Mouse (Mus musculus): ENCODE measurements at regions not wholly inside any gene's neighbourhood (a gene's known extent, or its start where the extent isn't known, plus 50 kb on each side); places are given as distances from the start of the nearest gene placed in this dataset.

GRCm38 (mm10) chr2:84119839-84120238 is 129.5 kb downstream of the Gm13691 start:
- intact Hi-C loops (cut with DNase I), result no loop called here
- no peak for DNase-seq (ENCODE audit: extremely low spot score in 1 of 2, low spot score in 2 of 2)

GRCm38 (mm10) chr2:84127586-84127985 is 137.2 kb downstream of the Gm13691 start:
- intact Hi-C loops (cut with DNase I), result no loop called here

GRCm38 (mm10) chr2:84161742-84162141 is 171.4 kb downstream of the Gm13691 start:
- no peak for DNase-seq (ENCODE audit: extremely low spot score in 1 of 2, low spot score in 2 of 2)
- intact Hi-C loops (cut with DNase I), result no loop called here

More at GRCm38 (mm10) chr2:84127586-84127985, 137.2 kb downstream of the Gm13691 start:
- DNase-seq (ENCODE audit: extremely low spot score in 1 of 2, low spot score in 2 of 2), result peak in 1 of 2 experiments; percentile 19

GRCm38 (mm10) chr2:84173450-84173849 is 183.1 kb downstream of the Gm13691 start:
- DNase-seq (ENCODE audit: extremely low spot score in 1 of 2, low spot score in 2 of 2), result peak in 1 of 2 experiments; percentile 11
- intact Hi-C loops (cut with DNase I), result no loop called here

GRCm38 (mm10) chr2:84183624-84184287 is 193.4 kb downstream of the Gm13691 start:
- intact Hi-C loops (cut with DNase I), result no loop called here
- no peak for DNase-seq (ENCODE audit: extremely low spot score in 1 of 2, low spot score in 2 of 2)

- intact Hi-C loops (cut with DNase I), result no loop called here
- peak in 1 of 2 experiments; percentile 19 for DNase-seq (ENCODE audit: extremely low spot score in 1 of 2, low spot score in 2 of 2)
Measured at GRCm38 (mm10) chr2:84184288-84185015, 194.1 kb downstream of the Gm13691 start.

GRCm38 (mm10) chr2:84185016-84185330 is 194.6 kb downstream of the Gm13691 start:
- DNase-seq (ENCODE audit: extremely low spot score in 1 of 2, low spot score in 2 of 2), result no peak
- intact Hi-C loops (cut with DNase I), result no loop called here

- intact Hi-C loops (cut with DNase I), result no loop called here
Measured at GRCm38 (mm10) chr2:84186126-84186701, 195.9 kb downstream of the Gm13691 start.

GRCm38 (mm10) chr2:84187456-84187855 is 197.1 kb downstream of the Gm13691 start:
- intact Hi-C loops (cut with DNase I), result no loop called here
- no peak for DNase-seq (ENCODE audit: extremely low spot score in 1 of 2, low spot score in 2 of 2)

More at GRCm38 (mm10) chr2:84186126-84186701, 195.9 kb downstream of the Gm13691 start:
- DNase-seq (ENCODE audit: extremely low spot score in 1 of 2, low spot score in 2 of 2), result peak in 1 of 2 experiments; percentile 70

GRCm38 (mm10) chr2:84189302-84189701 is 198.9 kb downstream of the Gm13691 start:
- intact Hi-C loops (cut with DNase I), result no loop called here
- no peak for DNase-seq (ENCODE audit: extremely low spot score in 1 of 2, low spot score in 2 of 2)

- no peak for DNase-seq (ENCODE audit: extremely low spot score in 1 of 2, low spot score in 2 of 2)
- intact Hi-C loops (cut with DNase I), result no loop called here
Measured at GRCm38 (mm10) chr2:84217116-84217515, 208.1 kb downstream of the Calcrl start.

GRCm38 (mm10) chr2:84222049-84222448 is 203.2 kb downstream of the Calcrl start:
- no peak for DNase-seq (ENCODE audit: extremely low spot score in 1 of 2, low spot score in 2 of 2)
- intact Hi-C loops (cut with DNase I), result no loop called here

- intact Hi-C loops (cut with DNase I), result no loop called here
- DNase-seq (ENCODE audit: extremely low spot score in 1 of 2, low spot score in 2 of 2), result no peak
Measured at GRCm38 (mm10) chr2:84229777-84230176, 195.4 kb downstream of the Calcrl start.

GRCm38 (mm10) chr2:84235641-84236040 is 189.6 kb downstream of the Calcrl start:
- intact Hi-C loops (cut with DNase I), result no loop called here

GRCm38 (mm10) chr2:84241244-84241643 is 184.0 kb downstream of the Calcrl start:
- intact Hi-C loops (cut with DNase I), result no loop called here
- DNase-seq (ENCODE audit: extremely low spot score in 1 of 2, low spot score in 2 of 2), result no peak

More at GRCm38 (mm10) chr2:84235641-84236040, 189.6 kb downstream of the Calcrl start:
- no peak for DNase-seq (ENCODE audit: extremely low spot score in 1 of 2, low spot score in 2 of 2)

- intact Hi-C loops (cut with DNase I), result no loop called here
- no peak for DNase-seq (ENCODE audit: extremely low spot score in 1 of 2, low spot score in 2 of 2)
Measured at GRCm38 (mm10) chr2:84241986-84242385, 183.2 kb downstream of the Calcrl start.

GRCm38 (mm10) chr2:84245900-84246299 is 179.3 kb downstream of the Calcrl start:
- no peak for DNase-seq (ENCODE audit: extremely low spot score in 1 of 2, low spot score in 2 of 2)
- intact Hi-C loops (cut with DNase I), result no loop called here

- intact Hi-C loops (cut with DNase I), result no loop called here
- DNase-seq (ENCODE audit: extremely low spot score in 1 of 2, low spot score in 2 of 2), result no peak
Measured at GRCm38 (mm10) chr2:84246562-84246961, 178.6 kb downstream of the Calcrl start.

GRCm38 (mm10) chr2:84248169-84248568 is 177.0 kb downstream of the Calcrl start:
- intact Hi-C loops (cut with DNase I), result no loop called here
- no peak for DNase-seq (ENCODE audit: extremely low spot score in 1 of 2, low spot score in 2 of 2)

- intact Hi-C loops (cut with DNase I), result no loop called here
Measured at GRCm38 (mm10) chr2:84249871-84250270, 175.3 kb downstream of the Calcrl start.

More at GRCm38 (mm10) chr2:84249871-84250270, 175.3 kb downstream of the Calcrl start:
- DNase-seq (ENCODE audit: extremely low spot score in 1 of 2, low spot score in 2 of 2), result peak in 1 of 2 experiments; percentile 23
